Mouse (Mus musculus): Measurements from ENCODE around the gene Otub1.

The Otub1 gene

DNA sequence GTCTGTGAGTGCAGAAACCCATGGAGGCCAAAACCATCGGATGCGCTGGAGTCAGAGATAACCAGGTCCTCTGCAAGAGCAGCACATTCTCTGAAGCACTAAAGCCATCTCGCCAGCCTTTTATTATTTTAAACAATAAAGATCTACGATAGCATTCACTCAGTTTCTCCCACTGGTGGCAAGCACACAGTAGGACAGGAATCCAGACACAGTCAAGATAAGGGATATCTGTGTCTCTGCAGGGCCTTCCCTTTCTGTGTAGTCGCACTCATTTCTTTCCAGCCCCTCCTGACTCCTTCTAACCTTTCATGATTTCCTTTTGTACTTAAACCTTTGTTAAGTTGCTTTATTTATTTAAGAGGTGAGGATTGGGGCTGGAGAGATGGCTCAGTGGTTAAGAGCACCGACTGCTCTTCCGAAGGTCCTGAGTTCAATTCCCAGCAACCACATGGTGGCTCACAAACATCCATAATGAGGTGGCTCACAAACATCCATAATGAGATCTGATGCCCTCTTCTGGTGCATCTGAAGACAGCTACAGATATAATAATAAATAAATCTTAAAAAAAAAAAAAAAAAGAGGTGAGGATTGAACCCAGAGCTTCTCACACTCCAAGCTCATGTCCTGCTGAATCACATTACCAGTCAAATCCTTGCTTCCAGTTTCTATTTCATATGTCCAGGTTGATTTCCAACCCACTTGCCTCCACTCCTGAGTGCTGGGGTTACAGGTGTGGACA is 4.0 kb upstream of the Otub1 start:
- DNase-seq (ENCODE audit: low read depth, low spot score), result no peak

DNA sequence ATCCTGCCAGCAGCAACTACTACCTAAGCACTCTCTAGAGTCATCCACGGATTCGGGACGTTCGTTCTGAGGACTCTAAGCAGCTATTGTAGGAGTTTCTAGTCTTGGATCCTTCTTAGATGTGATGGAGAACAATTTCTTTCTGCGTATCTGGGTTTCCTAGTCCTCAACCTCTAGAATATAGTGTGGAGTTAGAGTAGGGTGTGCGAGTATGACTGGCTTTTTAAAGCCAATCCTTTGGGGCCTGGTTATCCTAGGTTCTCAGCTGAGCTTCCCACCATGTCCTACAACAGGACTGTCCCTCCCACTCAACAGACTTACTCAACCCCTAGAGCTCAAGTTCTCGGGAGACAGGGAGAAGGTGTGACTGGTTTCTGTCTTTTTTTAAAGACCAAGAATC is 790 bp downstream of the Otub1 start:
- DNase-seq (ENCODE audit: low read depth, low spot score), result no peak

DNA sequence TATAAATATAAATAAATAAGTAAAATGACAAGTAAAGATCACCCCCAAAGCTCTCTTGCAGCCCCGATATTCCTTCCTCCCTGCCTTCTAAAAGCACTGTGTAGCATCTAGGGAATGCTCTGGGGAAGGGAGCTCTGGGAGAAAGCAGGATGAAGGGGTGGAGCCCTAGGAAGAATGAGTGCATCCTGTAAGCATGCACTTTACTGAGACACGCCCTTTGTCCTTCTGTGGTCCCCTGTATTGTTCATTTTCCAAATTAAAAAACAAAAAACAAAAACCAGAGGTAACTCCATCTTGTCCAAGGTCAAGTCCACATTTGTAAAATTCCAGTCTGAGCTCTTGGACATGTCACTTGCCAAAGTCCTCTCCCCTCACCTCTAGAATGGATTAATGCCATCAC is 1.2 kb downstream of the Otub1 start:
- no peak for DNase-seq (ENCODE audit: low read depth, low spot score)

DNA sequence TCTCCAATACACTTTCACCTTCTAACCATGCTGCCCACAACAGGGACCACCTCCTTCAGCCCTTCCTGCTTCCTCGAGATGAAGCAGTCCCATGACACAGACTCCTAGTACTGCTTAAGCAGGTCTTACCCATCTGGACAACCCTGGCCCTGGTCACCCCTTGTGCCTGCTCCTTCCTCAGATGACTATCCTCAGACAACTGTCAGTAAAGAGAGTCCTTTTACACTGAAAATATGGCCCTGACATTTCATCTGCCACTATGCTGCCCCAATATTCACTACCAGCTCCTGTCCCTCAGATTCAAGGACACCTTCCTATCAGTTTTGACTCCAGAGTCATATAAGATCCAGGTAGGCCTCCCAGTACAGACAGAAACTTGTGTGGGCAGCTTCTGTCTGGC is 5.7 kb downstream of the Otub1 start:
- DNase-seq (ENCODE audit: low read depth, low spot score), result no peak

DNA sequence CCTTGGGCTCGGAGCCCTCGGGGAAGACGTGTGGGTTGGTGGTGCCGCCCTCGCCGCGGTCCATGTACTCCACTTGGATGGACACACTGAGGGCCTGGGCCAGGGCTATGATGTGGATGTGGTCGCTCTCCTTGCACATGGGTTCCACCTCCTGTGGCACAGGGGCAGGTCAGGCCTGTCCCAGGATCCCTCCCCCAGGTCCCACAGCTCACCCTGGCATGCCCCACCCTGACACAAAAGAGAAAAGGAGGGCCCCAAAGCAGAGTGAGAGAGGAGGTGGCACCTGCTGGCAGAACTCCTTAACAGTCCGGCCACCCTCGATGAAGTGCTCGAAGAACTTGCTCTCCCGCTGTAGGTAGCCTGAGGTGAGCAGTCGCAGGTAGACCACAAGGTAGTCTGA is 7.0 kb downstream of the Otub1 start:
- no peak for DNase-seq (ENCODE audit: low read depth, low spot score)

DNA sequence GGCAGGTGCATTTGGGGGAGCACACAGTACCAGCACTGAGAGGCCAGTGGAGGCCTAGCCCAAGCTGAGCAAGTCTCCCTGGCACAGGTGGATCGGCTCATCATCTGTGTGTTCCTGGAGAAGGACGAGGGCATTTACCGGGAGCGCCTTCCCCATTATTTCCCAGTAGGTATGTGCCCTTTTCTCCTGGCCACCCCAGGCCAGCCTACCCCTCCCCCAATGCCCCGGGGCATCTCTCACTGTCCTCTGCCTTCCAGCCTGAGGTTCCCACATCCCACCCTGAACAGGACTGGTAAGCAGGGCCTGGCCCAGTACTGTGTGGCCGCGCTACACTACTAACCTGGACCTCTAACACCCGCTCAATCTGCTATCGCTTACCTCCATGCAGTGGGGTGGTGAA is 8.7 kb downstream of the Otub1 start:
- DNase-seq (ENCODE audit: low read depth, low spot score), result no peak

DNA sequence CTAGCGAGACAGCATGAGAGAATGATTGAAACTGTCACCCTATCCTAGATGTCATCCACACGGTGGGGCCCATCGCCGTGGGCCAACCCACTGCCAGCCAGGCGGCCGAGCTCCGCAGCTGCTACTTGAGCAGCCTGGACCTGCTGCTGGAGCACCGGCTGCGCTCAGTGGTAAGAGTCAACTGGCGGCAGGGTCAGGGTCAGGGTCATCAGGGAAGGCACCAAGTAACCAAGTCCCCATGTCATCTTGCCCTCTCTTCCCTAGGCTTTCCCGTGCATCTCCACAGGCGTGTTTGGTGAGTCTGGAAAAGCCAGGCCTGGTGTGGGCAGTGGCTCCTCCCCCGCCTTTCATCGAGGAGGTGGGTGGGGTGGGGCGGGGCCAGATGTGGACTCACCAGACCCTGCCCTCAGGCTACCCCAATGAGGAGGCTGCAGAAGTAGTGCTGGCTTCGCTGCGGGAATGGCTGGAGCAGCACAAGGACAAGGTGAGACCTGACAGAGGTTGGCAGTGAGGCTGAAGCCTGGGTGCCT is 9.3 kb downstream of the Otub1 start:
- DNase-seq (ENCODE audit: low read depth, low spot score), result no peak

DNA sequence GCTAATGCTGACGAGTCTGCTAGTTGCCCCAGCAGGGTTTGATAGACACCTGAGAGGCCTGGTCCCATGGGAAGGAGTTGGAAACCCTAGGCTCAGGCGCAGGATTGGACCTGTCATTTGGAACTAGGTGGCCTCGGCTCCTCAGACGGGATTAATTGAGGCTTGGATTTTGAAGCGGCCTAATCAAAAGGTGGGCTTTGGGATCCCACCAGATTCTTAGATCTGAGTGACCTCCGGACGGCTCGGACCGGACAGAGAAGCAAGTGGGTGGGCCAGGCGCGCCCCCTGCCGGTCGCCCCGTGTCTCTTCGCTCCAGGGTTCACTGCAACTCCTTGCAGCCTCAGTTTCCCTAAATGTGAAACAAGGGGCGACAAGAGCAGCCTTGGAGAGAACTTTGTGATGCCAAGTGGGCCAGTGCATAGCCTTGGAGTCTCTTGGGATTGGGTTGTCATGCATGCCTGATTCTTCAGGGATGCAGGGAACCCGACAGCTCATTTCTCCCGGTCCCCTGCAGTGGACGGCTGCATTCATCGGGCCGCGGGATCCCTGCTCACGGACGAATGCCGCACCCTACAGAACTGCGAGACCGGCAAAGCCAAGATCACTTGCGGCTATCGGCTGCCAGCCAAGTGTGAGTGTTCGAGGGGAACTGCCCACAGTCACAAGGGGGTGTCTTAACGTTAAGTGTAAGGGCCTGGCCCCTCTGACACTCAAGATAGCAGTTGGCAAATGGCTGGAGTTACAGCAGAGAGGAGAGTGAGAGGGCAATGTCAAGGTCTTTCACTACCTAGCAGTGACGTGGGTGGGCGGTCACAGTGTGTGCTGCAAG is 10.0 kb downstream of the Otub1 start:
- DNase-seq (ENCODE audit: low read depth, low spot score), result no peak

DNA sequence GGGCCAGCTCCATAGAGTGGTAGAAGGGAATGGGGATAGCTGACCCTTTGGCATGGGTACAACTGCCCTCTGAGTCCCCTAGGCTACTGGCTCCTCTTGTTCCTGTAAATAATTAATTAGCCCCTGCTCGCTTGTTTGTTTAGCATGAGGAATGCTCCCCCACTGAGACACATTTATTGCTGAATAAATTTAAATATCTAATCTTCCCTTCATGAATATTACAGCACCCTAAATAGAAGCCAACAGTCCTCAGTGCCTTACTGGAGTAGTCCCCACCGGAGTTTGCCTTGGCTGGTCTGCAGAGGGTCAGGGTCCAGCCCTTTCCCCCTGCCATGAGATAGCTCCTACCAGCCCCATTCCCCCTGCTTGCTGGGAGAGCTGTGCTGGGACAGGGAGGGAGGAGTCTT is 13.6 kb downstream of the Otub1 start:
- DNase-seq (ENCODE audit: low read depth, low spot score), result no peak

DNA sequence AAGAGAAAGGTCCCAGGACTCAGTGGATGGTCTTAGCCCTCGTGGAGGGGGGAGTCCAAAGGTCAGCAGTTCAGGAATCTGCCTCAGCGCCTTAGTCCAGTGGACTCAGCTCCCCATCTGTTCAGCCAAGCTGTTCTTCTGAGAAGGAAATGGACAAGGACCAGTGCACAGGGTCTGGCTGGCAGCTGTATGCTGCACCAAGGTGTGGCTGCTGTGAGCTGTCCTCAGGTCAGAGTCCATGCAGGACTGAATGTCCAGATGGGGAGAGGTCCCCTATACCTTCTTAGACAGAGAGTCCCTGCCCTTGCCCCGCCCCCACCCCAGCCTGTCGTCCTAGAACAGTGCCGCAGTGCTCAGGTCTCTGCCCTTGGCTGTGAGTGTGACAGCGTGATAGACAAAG is 14.5 kb downstream of the Otub1 start:
- no peak for DNase-seq (ENCODE audit: low read depth, low spot score)

DNA sequence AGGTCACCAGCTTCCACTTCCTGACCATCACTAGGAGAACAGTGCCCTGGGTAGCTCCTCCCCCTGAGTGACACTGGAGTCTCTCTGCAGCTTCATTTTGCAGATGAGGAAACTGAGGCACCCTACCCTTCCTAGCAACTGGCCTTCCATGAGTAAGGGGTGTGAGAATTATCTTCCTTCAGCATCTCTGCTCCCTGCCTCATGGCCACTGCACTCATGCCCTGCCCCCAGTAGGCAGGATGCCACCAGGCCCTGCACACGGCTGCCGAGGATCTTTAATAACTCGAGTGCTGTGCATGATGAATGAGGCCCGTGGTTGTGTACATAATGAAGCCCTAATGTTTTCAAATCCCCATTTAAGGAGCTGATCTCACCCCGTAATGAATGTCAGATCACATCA is 15.1 kb downstream of the Otub1 start:
- DNase-seq (ENCODE audit: low read depth, low spot score), result no peak

DNA sequence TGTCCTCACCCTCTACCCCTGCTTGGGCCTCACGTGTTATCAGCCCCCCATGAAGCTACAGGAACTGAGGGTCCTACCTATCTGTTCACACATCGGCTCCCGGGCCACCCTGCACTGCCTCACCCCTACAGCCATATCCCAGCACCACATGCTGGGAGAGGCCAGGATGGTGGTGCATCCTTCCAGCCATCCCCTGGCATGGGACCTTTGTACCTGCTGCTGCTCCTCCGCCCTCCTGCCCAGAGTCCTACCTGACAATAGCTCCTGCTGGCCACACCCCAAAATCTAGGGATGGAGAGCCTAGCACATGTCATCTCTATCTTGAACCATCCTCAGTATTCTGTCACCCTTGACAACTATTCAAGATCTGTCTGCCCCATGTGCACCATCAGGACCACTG is 17.1 kb downstream of the Otub1 start:
- no peak for DNase-seq (ENCODE audit: low read depth, low spot score)

DNA sequence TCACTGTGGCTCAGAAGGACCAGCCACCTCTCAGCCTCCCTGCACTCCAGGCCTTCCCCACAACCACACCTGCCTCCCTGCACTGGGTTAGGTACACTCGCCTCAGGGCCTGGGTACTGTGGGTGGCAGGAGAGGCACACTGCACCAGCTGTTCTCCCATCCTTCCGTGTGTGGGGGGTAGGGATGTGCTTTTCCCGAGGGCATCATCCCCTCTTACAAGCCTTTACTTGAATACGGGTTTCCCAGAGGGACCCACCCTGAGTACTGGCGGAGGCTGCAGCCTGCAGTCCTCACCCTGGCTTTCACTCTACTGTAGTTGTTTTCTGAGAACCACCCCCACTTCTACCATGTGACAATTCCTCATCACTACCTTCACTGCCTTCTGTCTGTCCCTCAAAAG is 19.0 kb downstream of the Otub1 start:
- DNase-seq (ENCODE audit: low read depth, low spot score), result no peak

DNA sequence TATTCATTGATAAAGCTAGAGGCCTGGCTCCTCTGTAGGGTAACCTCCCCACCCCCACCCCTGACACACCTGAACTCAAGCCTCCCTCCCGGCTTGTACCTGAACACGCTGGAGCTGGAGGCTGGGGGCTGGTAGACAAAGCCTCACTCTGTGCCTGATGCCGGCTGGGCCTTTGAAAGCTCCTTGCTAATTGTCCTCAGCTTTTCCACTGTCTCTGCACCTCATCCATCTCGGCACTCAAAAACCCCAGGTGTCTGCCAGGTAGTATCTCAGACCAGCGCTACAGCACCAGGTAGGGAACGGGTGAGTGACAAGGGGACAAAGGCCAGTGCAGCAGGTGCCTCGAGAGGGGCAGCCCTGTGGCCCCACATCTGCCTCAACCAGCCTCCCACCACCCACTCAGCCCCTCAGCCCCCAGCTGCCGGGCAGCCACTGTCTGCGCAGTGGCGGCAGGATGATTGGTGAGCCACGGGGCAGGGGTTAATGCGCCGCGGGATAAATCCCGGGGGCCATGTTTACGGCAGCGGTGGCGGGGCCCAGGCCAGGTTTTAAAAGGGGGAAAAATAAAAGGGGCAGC is 20.3 kb downstream of the Otub1 start:
- no peak for DNase-seq (ENCODE audit: low read depth, low spot score)

DNA sequence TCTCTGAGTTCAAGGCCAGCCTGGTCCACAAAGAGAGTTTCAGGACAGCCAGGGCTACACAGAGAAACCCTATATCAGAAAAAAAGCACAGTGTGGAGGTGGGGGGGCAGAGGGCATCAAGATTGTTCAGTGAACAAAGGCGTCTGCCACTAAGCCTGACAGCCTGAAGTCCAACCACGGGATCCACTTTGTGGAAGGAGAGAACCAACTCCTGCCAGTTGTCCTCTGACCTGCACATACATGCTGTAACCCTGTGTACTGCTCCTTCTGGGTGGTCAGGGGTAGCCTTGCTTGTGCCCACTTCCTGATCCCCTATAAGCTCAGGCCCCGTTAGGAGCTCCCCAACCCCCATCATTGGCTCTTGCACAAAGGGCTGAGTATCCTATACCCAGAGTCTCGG is 21.1 kb downstream of the Otub1 start:
- DNase-seq (ENCODE audit: low read depth, low spot score), result no peak

DNA sequence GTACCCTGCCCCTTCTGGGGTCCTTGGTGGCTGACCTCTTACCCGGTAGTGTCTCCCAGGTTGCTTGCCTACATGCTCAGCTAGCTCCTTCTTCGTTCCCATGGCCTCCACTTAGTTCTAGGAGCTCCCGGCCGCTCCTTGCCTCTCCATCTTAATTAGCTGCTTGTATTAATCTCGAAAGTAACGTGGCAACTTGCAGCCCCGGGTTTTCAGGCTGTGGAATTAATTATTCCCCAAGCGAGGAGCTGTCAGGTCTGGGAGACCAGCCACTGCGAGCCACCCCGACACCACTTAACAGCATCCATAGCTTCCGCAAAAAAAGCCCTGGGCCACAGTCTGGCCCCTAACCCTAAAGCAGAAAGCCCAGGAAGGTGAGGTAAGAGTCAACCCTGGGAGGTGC is 22.7 kb downstream of the Otub1 start:
- DNase-seq (ENCODE audit: low read depth, low spot score), result no peak

DNA sequence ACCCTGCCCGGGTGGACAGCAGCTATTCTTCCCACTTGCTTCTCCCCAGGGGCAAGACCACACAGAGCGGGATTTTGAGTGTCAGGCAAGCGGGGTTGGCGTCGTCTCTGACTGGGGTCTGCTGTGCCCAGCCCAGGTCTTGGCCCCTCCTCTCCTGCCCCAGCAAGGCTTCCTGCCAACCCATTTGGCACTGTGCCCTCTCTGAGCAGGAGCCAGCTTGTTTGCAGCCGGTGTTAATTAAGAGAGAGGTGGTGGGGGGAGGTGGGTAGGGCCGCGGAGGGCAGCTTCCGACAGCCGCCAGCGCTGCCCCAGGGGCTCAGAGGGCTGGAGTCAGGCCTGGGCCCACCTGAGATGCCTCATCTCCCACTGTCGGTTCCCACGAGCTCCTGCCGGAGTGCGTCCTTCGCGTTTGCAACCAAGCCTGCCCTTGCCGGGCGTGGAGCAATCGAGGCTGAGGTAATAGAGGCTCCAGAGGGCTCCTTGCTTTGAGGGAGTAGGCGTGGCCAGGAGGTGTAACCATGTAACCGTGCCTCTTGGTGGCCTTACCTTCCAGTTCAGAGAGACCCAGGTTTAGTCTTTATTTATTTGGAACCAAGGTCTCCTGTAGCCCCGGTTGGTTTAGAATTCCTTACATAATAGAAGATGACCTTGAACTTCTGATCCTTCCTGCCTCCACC is 23.7 kb downstream of the Otub1 start:
- no peak for DNase-seq (ENCODE audit: low read depth, low spot score)

DNA sequence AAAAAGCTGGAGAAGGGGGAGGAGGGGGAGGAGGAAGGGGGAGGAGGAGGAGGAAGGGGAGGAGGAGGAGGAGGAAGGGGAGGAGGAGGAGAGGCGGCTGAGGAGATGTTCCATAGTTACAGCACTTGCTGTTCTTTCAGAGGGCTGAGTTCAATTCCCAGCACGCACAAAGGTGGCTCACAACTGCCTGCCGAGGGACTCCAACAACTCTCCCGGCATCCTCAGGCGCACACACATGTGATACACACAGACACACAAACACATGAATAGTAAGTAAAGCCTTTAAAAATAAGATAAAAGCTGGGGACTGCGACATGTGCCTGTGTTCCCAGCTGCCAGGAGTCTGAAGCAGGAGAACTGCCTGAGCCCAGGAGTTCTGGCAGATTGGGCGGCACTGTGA is 24.6 kb downstream of the Otub1 start:
- no peak for DNase-seq (ENCODE audit: low read depth, low spot score)

DNA sequence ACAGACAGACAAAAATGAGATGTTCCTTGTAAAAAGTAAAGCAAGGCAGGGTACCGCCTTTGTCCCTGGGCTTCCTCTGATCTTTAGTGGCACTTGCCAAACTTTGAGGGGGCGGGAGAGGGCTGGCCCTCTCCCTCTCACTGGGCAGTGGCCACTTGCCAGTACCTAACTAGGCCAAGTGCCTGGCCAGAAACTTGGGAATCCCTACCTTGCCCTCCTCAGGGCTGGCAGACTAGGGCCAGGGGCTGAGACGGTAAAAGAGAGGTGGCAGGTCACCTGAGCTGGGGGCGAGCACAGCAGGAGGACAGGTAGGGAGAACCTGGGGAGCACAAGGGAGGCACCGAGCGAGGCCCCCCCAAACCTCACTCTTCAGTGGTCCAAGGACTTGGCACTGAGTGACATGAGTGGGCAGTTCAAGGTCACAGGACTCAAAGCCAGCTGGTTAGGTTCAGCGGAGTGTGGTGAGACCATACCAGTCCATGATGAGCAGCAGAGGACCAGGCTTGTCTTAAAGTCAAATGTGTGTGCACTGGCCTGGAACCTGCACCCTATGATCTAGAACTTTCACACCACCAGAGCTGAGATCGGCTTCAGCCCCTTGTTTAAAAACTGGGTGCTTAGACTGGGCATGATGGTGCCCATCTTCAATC is 25.2 kb downstream of the Otub1 start:
- DNase-seq (ENCODE audit: low read depth, low spot score), result no peak

DNA sequence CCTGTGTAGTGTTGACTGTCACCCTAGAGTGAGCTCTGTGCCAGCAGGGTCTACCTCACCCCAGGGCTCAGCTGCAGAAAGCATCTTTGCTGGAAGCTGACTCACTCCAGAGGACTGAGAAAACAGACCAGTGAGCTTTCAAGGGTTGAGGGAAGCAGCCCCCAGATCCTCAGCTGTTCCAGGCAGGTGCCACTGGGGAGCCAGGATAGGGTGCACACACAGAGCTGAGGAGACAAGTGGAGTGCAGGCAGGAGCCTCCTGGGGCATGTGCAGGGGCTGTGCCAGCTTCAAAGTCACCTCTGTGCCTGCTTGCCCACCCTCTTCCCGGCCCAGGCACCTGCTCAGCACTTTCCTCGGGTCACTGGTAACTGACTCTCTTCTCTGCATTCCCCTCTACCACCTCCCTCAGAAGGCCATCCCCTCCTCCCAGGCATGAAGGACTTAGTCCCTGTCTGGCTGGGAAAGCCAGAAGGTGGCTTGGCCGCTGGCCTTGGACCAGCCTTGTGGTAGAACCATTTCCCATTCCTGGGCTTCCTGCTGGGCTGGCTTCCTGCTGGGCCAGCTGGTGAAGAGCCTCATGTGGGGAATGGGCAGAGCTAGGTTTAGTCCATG is 27.2 kb downstream of the Otub1 start:
- no peak for DNase-seq (ENCODE audit: low read depth, low spot score)

DNA sequence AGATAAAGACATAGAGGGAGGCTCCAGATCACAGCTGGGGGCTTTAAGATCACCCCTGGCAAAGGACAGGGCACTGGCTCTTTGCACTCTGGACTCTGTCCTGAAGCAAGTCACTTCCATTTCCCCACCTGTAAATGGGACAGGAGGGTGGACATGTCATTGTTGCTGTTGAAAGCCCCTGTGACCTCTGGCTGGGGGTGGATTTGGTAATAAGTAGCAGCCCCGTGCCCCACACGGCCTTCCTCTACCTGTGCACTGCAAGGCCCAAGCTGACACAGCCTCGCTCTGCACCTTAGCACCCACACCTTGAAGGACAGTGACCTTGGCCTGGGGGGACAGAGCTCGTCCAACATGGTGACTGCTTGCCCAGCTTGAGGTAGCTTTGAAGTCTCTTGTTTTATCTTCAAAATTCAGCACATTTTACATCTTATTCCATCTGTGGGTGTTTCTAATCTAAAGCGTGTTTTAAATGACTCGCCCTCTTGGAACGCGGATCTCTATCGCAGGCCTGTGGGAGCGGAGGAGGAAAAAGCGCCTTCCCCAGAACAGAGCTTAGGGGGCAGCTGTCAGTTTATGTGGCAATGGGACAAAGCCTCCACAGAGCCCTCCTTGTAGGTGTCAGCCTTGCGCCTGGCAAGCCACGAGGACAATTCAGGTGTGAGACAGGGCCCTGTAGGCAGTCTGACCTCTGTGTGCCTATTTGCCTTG is 28.2 kb downstream of the Otub1 start:
- DNase-seq (ENCODE audit: low read depth, low spot score), result no peak

Measured in retina, adult 2 months (tissue).